Mouse (Mus musculus): ENCODE measurements around the gene Slc6a12. TPM values are rescaled to one million over a fixed set of nuclear protein-coding genes. Genes with fewer than 3 reads are reported as not detected.

The Slc6a12 gene
- total RNA-seq, 2 experiments from 2014 or later = 0.11 to 0.20 TPM

DNA sequence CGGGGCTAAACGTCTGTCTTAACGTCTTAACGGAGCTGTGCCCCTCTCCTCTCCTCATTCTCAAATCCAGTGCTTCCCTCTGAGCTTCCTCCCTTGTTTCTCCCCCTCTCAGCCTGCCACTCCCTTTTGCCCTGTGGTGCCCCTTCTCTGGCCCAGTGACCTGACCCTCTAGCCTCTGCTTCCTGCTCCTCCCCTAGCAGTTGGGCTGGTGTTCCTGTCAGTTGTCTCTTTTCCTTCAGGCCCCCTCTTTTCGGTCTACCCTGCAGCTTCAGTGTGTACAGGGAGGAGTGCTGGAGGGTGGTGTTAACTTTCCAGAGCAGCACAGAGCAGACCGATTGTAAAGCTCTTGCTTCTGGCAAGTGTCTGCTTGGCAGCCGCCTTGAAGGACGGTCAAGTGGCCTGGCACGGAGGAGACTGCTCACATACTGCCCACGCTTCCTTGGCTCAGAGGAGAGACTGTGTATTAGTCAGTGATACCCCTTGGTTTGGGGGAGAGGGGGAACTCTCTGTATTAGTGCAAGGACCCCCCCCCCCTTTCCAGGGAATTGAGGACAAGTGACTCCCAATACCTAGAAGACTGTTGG is 16.3 kb upstream of the Slc6a12 start:
- Histone ChIP-seq H3K27ac (0 out of 2 replicates have a peak overlapping the region, but pooled peaks have one; percentile 25), H3K4me3 (peak overlapping the region; percentile 38)
- intact Hi-C loops (cut with DNase I) = loop anchor here (5.0 kb wide), 1 partner anchor 54 kb away; no protein-coding TSS in a partner anchor
- TF ChIP-seq CTCF (IDR thresholded peaks at IDR 0.05) = no peak
- DNase-seq = peak; percentile 74

DNA sequence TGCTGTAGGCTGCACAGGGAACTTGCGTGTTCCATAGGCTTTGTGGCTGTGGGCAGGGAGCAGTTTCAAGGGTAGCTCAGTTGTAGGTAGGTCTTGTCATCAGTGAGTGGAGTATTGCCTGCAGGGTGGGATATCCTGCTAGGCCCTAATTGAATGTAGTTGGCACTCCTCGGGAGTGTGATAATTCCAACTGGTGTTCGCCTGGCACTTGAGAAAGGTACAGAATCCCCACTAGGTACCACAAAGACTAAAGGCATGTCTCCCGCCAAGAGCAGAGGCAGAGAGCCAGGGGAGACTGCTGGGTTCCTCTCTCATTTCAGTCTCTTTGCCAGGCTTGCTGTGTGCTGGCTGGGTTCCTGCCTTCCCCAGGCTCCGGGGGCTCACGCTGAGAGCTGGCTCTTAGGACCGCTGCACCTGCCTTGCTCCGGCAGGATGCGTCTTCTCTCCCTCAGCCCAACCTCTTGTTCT is 14.4 kb upstream of the Slc6a12 start:
- no peak overlapping the region for H3K27ac ChIP-seq
- intact Hi-C loops (cut with DNase I) = loop anchor here (5.0 kb wide), 1 partner anchor 56 kb away; no protein-coding TSS in a partner anchor
- TF ChIP-seq CTCF (IDR thresholded peaks at IDR 0.05) = no peak
- H3K4me3 ChIP-seq = no peak overlapping the region
- peak; percentile 76 for DNase-seq

DNA sequence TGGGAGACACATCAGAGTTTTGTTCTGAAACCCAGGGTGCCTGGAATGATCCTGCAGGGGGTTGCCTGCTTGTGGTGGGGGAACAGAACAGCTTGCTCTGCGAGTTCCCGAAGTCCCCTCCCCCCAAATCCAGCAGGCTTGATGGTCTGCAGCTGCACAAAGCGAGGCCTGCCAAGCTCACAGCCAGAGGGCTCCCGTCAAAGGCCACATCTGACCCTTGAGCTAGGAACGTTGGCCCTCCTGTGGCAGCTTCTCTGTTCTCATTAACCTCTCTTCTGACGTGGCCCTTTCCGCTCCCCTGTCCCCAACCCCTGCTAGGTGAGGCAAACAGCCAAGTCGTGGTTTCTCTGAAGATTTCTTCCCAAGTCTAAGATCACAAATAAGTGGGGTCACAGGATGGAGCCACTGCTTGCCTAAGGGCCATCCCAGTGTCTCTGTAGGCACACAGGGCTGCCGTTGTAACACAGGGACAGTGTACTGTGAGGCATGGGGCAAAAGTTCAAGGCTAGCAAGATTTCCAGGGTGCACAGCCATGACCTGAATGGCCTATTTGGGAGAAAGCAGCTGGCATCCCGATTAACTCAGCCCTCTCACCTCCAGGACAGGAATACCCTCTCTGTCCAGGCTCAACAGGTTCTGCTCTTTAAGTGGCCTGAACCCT is 12.9 kb upstream of the Slc6a12 start:
- no peak overlapping the region for H3K27ac ChIP-seq
- TF ChIP-seq CTCF (IDR thresholded peaks at IDR 0.05) = no peak
- intact Hi-C loops (cut with DNase I) = loop anchor here (5.0 kb wide), 1 partner anchor 58 kb away; no protein-coding TSS in a partner anchor
- DNase-seq = no peak
- no peak overlapping the region for H3K4me3 ChIP-seq

GRCm38 (mm10) chr6:121335841-121336240 is 7.0 kb upstream of the Slc6a12 start:
- DNase-seq = peak; percentile 8
- no peak overlapping the region for H3K27ac ChIP-seq
- H3K4me3 ChIP-seq = no peak overlapping the region
- no peak for TF ChIP-seq CTCF (IDR thresholded peaks at IDR 0.05)
- intact Hi-C loops (cut with DNase I) = no loop called here

GRCm38 (mm10) chr6:121336558-121336957 is 6.3 kb upstream of the Slc6a12 start:
- TF ChIP-seq CTCF (IDR thresholded peaks at IDR 0.05) = no peak
- Histone ChIP-seq H3K4me3 (no peak overlapping the region), H3K27ac (no peak overlapping the region)
- peak; percentile 28 for DNase-seq
- intact Hi-C loops (cut with DNase I) = no loop called here

DNA sequence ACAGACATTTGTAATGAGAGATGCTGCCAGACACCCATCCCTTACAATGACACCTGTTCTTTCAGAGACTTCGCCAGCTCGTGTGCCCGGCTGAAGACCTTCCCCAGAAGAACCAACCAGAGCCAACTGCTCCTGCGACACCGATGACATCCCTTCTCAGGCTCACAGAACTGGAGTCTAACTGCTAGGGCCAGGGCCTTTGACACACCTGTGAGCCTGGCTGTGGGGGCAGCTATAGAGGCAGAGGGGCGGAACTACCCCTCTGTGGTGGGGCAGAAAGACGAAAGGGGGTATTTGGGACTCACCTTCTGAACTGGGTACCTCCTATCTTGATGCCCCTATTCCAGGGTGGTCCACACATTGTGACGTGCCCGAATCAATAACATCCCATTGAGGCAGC is 5.6 kb upstream of the Slc6a12 start:
- intact Hi-C loops (cut with DNase I) = no loop called here
- DNase-seq = no peak

DNA sequence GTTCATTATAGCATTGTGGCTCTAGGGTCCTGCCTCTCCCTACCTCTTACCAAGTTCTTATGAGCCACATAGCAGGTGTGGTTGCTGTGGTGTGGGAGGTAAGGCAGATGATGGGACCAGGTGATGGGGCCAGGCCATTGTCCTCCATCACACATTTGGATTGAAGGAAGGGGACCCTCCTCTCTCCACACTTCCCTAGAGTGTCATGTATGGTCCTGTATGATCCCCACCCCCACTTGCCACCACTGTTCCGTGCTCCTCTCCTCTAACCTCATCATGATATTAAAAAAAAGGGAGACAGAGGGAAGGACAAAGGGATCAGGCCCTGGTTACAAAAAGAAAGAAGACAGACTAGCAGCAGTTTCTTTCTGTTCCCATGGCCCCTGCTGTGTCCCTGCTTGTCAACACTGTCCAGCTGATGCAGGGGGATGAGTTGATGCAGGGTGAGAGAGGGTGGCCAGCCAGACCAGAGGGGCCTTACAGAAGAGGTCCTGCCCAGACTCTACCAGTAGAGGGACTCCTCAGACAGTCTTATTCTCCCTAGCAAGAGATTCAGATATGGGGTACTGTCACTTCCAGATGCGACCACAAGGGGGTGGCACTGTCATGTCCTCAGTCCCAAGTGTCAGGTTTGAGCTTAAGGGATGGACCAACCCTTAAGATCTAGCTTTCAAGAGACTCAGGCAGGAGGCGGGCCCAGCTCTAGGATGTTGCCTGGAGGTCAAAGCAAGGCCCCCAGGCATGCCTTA is 4.9 kb upstream of the Slc6a12 start:
- peak; percentile 84 for DNase-seq
- intact Hi-C loops (cut with DNase I) = loop anchor here (1.0 to 2.0 kb wide), 2 partner anchors 29 to 195 kb away; no protein-coding TSS in a partner anchor
- no peak overlapping the region for H3K4me3 ChIP-seq
- no peak overlapping the region for H3K27ac ChIP-seq
- TF ChIP-seq CTCF (IDR thresholded peaks at IDR 0.05) = peak; percentile 88

More for the DNA sequence above, 5.6 kb upstream of the Slc6a12 start:
- TF ChIP-seq CTCF (IDR thresholded peaks at IDR 0.05) = no peak
- Histone ChIP-seq H3K27ac (no peak overlapping the region), H3K4me3 (no peak overlapping the region)

GRCm38 (mm10) chr6:121338519-121338896 is 4.4 kb upstream of the Slc6a12 start:
- DNase-seq = no peak
- no peak overlapping the region for H3K4me3 ChIP-seq
- H3K27ac ChIP-seq = no peak overlapping the region
- TF ChIP-seq CTCF (IDR thresholded peaks at IDR 0.05) = no peak
- intact Hi-C loops (cut with DNase I) = loop anchor here (1.0 to 2.0 kb wide), 2 partner anchors 28 to 195 kb away; no protein-coding TSS in a partner anchor

- no peak for TF ChIP-seq CTCF (IDR thresholded peaks at IDR 0.05)
- Histone ChIP-seq H3K27ac (no peak overlapping the region), H3K4me3 (no peak overlapping the region)
- intact Hi-C loops (cut with DNase I) = no loop called here
- no peak for DNase-seq
These were observed 1.2 kb upstream of the Slc6a12 start for GRCm38 (mm10) chr6:121341650-121342049.

- Histone ChIP-seq H3K4me3 (no peak overlapping the region), H3K27ac (no peak overlapping the region)
- no peak for DNase-seq
- no peak for TF ChIP-seq CTCF (IDR thresholded peaks at IDR 0.05)
- intact Hi-C loops (cut with DNase I) = no loop called here
These were observed 871 bp downstream of the Slc6a12 start for GRCm38 (mm10) chr6:121343771-121344123.

GRCm38 (mm10) chr6:121344329-121344728 is 1.5 kb downstream of the Slc6a12 start:
- intact Hi-C loops (cut with DNase I) = no loop called here
- Histone ChIP-seq H3K27ac (no peak overlapping the region), H3K4me3 (no peak overlapping the region)
- TF ChIP-seq CTCF (IDR thresholded peaks at IDR 0.05) = no peak
- no peak for DNase-seq

DNA sequence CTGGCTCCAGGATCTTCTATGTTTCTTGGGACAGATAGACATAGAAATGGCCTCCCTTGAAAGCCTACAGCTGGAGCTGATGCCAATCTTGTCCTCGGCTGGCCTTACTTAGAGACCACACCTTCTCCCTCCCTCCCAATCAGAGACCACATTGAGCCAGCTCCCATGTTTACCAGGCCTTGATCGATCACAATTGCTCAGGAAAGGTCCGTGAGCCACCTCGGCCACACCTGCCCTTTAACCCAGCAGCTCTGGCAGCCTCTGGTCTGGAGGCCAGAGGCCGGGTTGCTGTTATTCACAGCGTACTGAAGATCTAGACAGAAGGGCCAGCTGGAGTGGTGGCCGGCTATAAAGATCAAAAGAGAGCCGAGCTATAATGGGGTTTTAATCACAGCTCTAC is 3.6 kb downstream of the Slc6a12 start:
- Histone ChIP-seq H3K4me3 (no peak overlapping the region), H3K27ac (no peak overlapping the region)
- DNase-seq = no peak
- intact Hi-C loops (cut with DNase I) = no loop called here
- no peak for TF ChIP-seq CTCF (IDR thresholded peaks at IDR 0.05)

- intact Hi-C loops (cut with DNase I) = no loop called here
- Histone ChIP-seq H3K4me3 (no peak overlapping the region), H3K27ac (no peak overlapping the region)
- no peak for TF ChIP-seq CTCF (IDR thresholded peaks at IDR 0.05)
- no peak for DNase-seq
These were observed 9.4 kb downstream of the Slc6a12 start for GRCm38 (mm10) chr6:121352276-121352675.
